Mouse (Mus musculus) heart, adult 9 months (tissue): Measurements from ENCODE around the gene Trim29.

Experiments used
- DNase-seq, 2 experiments: peaks; one replicate each; pipeline ENCODE4 v3.0.0; 2022; ENCODE audit warnings: low spot score in 2 of 2

Gene Trim29

DNA sequence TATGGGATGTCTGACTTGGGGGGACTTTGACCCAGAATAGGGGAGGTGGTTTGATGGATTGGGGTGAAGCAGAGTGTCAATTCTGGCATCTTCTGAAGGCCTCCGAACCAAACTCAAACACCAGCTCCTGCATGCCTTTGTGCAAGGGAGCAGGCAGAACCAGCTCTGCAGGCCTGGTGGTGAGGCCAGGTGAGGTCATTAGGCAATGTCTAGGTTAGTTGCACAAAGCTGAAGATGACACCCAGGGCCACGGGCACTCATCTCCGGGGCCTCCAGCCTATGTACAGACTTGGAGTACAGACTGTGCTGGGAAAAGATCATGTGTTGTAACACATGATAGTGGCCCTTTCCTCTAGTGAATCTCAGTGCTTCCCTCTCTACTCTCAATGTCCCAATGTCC, 3.2 kb downstream of the Trim29 start:
- no peak for DNase-seq

DNA sequence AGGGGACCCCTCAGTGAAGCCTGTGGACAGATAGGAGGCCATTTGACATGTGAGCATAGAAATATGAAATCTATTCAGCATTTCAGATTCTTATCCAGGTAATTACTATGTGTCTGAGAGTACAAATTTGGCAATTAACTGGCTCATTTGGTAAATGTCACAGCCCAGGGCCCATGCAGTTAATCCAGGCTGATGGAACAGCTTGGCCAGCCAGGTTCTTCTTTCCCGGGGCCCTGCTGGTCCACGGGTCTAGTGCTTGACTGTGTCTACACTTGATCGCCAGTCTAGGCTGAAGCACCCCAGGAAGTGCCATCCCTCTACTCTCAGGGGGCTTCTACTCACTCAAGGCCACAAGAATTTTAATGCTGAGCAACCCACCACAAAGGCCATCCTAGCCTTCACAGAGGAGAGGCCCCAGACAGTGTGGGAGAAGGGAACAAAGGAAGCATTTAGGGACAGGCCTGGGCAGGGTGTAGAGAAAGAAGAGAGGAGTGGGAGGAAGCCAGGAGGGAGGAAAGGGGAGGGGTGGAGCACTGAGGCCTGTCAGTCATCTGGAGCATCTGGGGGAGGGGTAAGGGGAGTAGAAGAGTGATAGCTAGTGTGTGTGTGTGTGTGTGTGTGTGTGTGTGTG, 4.8 kb downstream of the Trim29 start:
- DNase-seq: no peak

DNA sequence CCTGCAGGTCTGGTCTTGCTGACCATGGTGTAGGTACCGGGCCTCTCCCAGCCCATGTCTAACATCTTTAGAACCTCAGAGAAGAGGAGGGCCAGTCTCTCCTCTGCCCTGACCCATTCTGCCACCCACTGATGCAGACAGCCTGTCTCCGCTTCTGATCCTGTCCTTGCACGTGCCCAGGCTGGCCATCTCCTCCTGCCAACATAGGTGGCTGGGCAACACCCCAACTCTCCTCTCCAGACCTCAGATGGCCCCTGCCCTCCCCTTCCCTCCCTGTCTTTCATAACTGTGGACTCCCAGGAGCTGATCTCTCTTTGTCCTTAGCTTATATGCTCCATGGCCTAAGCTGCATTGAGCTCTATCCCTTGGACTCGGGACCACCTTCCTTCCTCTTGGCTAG, 5.8 kb downstream of the Trim29 start:
- no peak for DNase-seq

DNA sequence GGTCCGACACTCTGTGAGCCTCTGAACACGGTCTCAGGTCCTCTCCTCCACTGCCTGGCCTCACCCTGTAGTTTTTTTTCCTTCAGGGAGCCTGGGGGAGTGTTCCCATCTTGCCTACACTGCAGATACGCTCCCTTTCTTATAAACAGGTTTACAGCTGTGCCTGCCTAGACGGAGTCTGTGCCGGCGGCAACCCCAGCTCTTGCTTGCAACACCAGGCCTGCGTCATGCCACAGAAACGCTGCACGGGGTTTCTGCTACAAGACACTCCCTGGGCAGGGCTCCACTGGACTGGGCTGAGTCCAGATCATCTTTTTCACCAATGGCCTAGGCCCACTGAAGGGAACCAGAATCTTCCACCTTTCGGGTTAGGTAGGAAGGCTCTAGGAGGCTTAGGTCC, 8.0 kb downstream of the Trim29 start:
- no peak for DNase-seq

DNA sequence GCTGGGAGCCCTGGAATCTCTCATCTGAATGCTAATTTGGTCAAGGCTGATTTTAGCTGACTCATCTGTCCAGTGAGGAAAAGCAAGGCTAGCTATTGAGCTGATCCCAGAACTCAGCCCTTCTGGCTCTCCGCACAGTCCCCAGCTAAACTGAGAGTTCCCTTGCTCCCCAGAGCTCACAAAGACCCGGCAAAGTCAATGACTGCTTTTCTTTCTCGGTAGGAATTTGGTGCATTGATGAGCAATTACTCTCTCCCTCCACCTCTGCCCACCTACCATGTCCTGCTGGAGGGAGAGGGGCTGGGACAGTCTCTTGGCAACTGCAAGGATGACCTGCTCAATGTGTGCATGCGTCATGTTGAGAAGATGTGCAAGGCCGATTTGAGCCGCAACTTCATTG, 11.3 kb downstream of the Trim29 start:
- no peak for DNase-seq

DNA sequence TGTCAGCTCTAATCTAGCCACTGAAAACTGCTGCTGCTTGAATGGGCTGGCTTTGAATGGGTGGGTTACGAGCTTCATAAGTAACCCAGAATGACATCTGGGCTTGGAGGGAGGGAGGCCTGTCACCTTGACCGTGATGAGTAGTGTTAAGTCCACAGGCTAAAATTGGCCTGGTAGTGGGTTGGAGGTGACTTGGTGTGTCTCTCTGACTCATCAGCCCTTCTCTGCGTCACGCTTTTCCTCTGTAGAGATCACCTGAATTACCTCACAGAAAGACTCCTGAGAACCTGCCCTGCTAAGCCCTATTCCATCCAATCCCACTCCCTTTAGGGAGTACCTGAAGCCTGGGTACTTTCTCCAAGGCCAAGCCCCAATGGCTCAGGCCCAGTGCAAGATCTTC, 12.0 kb downstream of the Trim29 start:
- no peak for DNase-seq

DNA sequence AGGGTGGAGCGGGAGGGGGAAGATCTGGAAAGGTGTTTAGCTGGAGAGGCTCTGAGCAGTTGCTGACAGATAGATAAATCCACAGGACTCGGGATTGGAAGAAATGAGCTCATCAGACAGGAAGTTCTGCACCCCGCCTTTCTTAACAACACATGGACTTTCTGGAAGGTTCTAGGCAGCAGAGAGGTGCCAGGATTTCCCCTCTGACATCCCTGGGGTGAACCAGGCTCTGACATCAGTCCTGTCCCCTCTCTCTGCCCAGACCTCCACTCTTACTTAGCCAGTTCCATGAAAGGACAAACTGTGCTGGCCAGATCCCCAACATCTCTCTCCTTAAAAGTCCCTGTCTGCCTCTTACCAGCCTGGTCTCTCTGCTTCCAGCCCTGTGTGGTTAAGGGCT, 14.8 kb downstream of the Trim29 start:
- DNase-seq: peak; percentile 32 to 49

DNA sequence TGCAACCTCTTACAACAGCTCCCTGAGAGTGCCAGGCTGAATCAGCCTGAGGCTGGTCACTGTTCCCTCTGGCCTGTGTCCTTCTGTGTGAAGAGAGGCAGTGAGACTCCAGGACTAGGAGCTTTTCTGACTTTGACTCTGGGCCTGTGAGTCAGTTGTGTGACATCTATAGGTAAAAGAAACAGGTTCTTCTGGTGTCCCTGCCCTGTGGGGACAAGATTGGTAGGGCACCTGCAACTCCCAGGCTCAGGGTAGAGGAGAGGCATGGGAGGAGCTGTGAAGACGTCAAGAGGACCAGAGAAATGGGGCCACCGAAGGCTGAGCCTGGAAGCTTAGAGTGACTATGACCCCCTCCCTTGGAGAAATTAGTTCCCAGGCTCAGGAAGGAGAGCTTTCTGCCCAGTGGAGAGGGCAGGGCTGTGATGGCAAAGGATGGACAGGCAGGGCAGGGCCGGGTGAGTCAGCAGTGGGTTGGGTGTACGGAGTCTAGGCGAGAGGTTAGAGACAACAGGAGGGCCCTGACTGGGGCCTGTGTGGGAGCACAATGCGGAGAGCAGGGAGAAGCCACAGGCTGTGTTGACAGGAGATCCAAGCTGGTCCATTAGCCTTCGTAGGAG, 15.5 kb downstream of the Trim29 start:
- no peak for DNase-seq

DNA sequence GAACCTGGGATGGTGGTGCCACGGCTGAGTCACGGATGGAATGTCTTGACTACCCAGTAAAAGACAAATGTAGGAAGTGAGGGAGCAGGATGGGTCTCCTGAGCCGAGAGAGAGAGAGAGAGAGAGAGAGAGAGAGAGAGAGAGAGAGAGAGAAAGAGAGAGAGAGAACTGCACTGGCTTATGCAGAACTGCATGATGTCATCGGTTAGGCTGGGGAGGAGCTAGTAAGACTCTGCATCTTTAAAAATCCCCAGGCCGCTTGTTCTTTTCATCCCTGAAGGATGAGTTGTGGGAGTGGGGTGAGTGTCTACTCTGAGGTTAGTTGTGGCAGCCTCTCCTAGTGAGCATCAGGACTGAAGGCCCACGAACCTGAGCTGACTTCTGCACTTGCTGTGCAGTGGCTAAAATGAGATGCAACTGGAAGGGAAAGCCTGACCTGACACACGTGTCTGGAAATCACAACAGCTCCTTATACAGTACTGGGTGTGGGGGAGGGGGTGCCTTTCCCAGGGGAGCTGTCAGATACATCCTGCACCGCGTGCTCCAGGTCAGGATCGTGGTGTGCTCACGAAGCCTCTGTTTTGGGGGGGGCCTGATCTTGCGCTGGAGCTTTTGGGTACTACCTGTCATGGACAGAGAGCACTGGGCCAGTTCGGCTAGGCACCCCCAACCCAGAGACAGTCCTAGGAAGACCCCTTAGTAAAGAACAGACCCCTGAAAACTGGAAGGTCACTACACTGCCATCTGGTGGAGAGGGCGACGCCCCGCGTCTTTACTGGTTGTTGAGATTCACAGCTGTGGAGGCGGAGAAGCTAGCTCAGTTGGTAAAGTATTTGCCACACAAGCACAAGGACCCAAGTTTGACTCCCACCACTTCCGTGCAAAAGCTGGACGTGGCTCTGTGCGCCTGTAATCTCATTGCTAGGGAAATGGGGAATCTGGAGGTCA, 16.8 kb downstream of the Trim29 start:
- no peak for DNase-seq

DNA sequence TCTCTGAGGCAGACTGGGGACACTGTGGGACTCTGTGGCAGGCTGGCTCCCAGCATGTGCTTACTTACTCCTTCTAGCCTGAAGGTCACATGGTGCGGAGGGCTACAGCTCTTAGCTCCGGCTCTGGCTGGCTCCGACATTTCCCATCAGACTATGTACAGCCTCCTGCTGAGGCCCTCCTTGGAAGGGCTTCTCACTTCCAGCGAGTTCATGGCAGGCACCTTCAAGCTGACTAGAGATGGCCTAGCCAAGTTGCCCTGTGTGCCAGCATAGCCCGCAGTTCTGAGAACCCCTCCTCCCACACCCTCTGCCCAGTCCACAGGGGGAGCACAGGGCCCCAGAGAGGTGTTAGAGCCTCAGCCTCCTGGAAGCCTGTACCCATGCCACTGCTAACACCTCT, 19.8 kb downstream of the Trim29 start:
- no peak for DNase-seq

DNA sequence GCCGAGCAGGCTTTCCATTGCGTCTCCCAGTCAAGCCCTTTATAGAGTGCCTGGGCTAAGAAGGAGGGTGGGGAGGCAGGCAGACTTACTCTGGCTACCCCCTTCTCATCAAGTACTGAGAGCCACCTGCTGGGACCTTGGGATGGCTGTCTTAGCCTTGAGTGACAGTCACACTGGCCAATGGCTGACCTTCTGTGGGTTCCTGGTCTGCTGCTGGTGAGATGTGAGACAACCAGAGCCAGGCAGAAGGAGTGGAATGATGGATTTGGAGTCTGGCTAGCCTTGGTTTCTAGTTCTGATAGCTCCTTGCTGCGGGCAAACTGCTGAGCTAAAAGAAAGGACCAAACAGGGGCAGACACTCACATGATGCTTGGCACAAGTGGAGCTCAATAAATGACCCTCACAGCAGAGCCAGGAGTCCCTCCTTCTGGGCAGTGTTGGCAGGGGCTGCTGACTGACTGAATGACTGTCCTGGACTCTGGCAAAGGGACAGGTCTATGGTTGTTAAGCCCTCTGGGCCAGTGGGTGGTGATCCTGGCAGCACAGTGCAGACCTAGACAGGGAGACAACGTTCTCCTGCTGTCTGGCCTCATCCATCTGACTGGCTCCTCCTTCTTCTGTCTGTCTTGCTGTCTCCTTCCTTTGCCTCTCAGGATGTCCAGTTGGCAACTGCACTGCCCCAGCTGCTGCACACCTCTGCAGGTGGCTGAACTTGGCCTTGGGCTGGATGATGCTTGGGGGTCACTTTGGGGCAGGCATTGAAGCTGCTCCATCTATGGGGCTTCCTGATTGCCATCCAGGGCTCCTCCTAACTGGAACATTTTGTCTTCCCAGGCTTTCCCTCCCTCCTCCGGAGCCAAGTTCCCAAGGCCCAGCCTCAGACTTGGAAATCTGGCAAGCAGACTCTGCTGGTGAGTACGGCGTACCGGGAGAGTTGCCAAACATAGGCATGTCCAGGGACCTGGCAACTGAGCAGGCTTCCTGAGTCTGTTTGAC, 21.1 kb downstream of the Trim29 start:
- peak; percentile 82 to 87 for DNase-seq

DNA sequence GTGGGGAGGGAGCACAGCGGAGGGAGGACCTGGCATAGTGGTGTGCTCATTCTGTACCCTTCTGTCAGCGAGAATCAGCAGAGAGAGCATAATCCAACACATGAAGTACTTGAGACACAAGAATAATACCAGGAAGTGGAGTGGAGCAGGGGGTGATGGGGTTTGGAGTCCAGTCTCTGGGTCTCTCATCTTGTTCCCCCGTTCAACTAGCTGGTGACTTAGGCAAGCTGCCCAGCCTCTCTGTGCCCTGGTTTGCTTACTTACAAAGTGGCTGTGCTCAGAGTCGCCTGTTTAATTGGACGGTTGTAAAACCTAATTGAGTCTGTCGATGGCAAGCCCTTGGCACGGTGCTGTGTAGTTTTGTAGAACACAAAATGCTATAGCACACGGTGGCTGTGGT, 23.8 kb downstream of the Trim29 start:
- DNase-seq: no peak

DNA sequence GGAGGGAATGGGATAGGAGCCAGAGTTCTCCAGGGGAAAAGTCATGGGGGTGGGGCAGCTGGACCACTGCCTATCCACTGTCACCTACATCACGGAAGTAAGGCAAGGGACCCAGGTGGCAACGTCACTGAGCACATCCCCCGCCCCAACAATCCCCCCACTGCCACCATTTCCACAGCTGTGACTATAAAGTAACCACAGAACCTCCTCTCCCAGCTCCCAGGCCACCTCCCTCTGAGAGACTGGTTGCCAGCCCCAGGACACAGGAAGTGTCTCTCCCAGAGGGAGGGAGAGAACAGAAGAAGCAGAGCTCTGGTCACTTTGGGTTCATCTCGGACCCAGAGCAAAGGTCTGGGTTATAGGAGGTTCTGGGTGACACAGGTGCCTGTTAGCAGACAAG, 27.0 kb downstream of the Trim29 start:
- DNase-seq: no peak

DNA sequence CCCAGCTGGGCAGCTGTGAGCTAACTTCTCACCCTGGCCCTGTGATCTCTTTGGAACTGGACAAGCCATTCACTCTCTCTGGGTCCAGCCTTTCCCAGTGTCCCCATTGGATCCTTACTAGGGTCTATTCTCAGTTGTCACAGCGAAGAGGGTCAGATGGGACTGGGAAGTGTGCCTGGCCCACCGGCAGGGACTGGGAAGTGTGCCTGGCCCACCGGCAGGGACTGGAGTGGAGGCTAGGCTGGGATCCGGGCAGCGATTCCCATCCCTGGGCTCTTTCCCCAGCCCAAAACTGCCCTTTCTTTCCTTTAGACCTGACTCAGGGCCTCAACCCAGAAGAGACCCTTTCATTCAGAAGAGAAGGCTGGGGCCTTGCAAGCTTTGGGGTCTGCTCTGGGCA, 27.4 kb downstream of the Trim29 start:
- no peak for DNase-seq

DNA sequence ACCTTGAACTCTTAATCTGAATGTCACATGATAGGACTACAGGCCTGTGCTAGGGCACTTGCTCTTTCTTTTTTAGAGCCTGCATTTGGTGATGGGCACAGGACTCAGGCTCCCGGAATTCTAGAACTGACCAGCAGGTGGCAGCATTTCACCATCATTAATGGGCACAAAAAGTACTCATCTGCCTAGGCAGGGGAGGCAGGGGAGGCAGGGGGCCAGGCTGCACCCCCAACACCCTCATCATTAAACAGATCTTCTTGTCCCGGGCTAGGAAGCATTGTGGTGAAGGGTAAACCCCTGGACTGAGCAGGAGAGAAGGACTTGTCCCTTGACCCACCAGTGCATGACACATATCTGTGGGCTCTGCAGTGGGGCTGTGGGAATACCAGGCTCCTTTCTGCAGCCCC, 29.0 kb downstream of the Trim29 start:
- DNase-seq: peak in 1 of 2 experiments; percentile 51

DNA sequence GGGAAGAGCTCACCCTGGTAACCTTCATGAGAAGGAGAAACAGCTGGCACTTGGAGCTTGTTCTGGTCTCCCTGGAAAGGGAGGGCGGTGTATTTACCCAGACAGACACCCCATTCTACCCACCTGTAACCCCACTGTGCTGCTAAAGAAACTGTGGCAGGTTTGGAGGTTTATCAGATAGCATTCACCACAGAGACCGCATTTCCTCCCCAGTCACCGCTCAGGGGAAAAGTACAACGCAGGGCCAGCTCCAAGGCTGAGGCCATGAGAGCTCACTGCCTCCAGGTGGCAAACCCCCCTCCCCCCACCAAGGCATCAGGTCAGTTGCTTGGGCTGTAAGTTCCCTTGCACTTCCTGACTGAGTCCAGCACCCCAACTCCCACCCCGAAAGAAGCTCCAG, 39.4 kb downstream of the Trim29 start:
- DNase-seq: no peak

DNA sequence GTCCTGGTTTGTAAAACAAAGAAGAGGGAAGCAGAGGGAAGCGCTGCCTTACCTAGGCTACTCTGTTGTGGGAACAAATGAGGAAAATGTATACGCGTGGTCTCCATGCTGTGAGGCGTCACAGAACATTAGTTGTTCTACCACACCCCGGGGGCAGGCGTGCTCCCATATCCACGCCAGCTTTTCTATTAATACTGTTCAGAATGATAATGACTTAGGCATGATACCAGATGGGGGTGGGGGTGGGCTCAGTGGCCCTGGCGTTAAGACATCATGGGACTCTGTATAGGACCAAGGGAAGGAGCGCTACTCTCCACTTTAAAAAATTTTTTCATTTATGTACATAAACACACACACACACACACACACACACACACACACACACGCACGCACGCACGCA, 40.4 kb downstream of the Trim29 start:
- DNase-seq: no peak

DNA sequence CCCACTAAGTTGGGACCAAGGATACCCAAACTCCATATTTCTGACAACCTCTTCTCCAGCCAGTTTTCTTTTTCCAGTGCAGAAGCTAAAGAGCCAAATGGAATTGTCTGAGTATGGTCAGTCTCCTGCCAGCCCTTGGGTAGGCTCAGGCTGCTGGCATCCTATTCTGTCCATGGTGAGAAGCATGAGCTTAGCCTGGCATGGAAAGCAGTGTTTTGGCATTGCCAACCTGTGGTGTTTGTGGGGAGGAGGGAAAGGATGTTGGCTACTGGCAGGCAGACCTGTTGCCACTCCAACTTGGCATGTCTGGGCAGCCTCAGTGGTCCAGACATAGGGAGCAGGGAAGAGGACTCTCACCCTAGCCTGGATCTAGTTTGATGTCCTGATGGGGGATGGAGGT, 46.4 kb downstream of the Trim29 start:
- DNase-seq: no peak

DNA sequence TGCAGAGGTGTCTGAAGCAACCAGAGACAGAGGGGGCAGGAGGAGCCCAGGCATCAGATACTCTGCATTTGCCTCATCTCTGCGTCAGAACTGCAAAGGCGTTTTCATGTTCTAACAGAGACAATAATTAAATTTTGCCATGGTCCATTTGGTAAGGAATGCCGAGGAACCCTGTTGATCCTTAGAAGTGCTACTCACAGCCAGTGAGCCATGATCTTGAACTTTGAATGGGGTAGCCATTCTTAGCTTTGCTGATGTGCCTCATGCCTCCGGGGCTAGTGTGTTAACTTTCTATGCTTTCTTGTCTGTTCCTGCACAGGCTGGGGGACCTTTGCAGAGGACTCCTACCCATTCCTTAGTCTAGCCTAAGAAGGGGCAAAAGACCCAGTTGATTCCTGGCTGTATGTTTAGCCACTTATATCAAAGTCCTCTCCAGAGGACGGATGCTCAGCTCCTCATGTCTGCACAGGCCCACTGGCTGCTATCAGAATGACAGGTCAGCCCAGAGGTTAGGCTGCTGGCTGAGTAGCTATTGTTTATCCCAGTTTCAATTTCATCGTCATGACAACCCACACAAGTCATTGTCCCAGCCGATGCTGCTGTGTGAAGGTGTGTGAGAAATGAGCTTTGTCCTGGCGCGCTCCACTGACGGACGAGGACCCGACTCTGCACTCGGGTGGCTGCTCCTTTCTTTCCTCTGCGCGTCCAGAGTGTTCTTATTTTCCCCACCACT, 48.1 kb downstream of the Trim29 start:
- no peak for DNase-seq

DNA sequence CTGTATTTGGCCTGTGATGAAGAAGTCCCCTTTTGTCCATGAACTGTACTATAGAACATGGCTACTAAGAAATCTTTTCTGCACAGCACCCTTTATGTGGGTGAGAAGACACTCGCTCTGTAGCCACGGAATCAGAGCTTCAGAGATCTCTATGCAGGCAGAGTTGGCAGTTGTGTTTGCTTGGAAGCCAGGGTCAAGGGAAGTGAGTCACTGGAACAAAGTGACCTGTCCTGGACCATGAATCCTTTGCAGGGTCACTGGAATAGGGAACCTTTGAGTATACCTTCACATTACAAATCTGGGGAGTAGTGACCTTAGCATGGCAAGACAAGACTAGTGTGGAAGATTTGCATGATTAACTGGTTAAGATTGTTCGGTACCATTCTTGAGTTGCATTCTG, 58.1 kb downstream of the Trim29 start:
- DNase-seq: no peak

DNA sequence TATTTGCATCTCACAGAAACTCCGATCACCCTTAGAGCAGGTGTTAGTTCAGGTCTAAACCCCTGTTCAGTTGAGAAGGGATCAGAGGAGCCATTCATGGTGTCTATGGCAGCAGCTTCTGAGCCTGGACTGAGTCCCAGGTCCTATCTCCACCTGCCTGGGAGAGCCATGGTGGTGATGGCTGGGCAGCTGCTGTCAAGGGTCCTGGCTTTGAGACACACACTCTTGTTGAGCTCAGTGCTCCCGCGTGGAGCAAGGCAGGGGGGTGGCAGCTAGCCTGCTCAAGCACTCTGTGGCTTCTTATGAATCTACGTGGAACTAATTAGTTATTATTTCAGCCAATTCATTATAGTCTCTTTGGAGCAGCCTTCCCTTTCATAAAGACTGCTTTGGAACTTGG, 73.2 kb downstream of the Trim29 start:
- DNase-seq: no peak
